Mouse (Mus musculus): ENCODE measurements around the gene Pex19.

GRCm38 (mm10) chr1:172107777-172108477 is 18.6 kb upstream of the Pex19 start:
- TF ChIP-seq GATA1 (IDR thresholded peaks at IDR 0.05; ENCODE audit: low read length) (no peak), TAL1 (IDR thresholded peaks at IDR 0.05; ENCODE audit: low read length) (no peak)

Measured in erythroblast, embryonic 14.5 days (primary cell).